Mouse (Mus musculus): ENCODE measurements around the gene Tmem209. TPM values are rescaled to one million over a fixed set of nuclear protein-coding genes. Genes with fewer than 3 reads are reported as not detected.

Tmem209 gene
- polyA plus RNA-seq, 1 experiment from 2014 or later: 13.0 TPM

- TF ChIP-seq EP300 (optimal IDR thresholded peaks at IDR 0.05) (no peak), CTCF (IDR thresholded peaks at IDR 0.05; ENCODE audit: low read depth) (no peak; the same call in 1 of the 2 replicates)
- H3K4me1 ChIP-seq (replicated peaks; ENCODE audit: control insufficient read depth, insufficient read depth): no peaks in the 10 kb centered on the region
- H3K9me3 ChIP-seq (ENCODE audit: control insufficient read depth, low read length): no peaks in the 10 kb centered on the region
- no peaks in the 10 kb centered on the region for H3K27me3 ChIP-seq (ENCODE audit: control insufficient read depth, insufficient read depth, low read length)
- 0 out of 2 replicates have a peak overlapping the region, but pooled peaks have one; percentile 4 for H3K4me2 ChIP-seq (replicated peaks; ENCODE audit: low read depth)
- peak; percentile 22 for DNase-seq (ENCODE audit: low spot score)
- no peak overlapping the region for H3K9ac ChIP-seq (ENCODE audit: low read length)
- WGBS: 27% methylated on average over 19 of the region's 19 CpGs
- no peak overlapping the region for H3K4me3 ChIP-seq (ENCODE audit: low read depth, low read length)
- peak overlapping the region; percentile 78 for H3K27ac ChIP-seq (replicated peaks)
- no peak for ATAC-seq (ENCODE audit: low FRiP score, low TSS enrichment)
- H3K36me3 ChIP-seq (ENCODE audit: control insufficient read depth, insufficient read depth, low read length): no peaks in the 10 kb centered on the region
Measured at GRCm38 (mm10) chr6:30526586-30527515, 17.3 kb upstream of the Tmem209 start.

DNA sequence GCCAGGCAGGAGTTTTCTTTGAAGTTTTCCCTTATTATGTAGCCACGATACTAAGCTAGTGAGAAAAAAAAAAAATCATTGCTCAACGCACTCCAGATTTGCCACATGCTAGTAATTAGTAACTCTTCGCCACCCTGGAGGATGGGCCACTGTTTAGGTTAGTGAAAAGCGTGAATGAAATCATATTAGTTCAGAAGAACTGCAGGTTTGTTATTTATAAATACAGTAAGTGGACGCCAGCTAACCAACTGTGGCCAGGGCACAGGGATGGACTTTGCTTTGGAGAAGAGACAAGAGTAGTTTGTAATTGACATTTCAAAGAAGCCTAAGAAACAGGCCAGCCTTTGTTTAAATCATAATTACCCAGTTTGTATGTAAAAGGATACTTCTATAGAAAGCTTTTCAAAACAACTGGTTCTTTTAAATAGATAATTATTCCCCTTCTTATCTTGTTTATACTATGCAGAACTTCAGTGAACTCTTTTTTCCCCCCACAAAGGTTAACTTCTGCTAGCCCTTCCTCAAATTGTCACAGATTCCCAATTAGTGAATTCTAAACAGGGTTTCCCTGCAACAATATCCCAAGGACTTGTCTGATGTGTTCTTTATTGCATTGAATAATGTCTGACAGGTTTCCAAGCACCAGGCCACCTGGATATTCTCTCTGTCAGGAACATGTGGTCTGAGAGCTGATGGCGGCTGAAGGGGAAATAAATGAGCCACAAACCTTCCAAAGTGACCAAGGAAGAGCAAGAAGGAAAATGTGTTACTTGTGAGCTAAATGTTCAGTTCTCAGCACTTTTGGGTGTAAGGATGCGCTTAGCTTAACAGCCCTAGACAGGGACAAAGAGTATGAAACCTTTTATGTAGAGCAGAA lies 16.1 kb upstream of the Tmem209 start:
- no peaks in the 10 kb centered on the region for H3K27me3 ChIP-seq (ENCODE audit: control insufficient read depth, insufficient read depth, low read length)

GRCm38 (mm10) chr6:30520400-30520799 lies 10.8 kb upstream of the Tmem209 start:
- no peaks in the 10 kb centered on the region for H3K36me3 ChIP-seq (ENCODE audit: control insufficient read depth, insufficient read depth, low read length)
- TF ChIP-seq CTCF (IDR thresholded peaks at IDR 0.05; ENCODE audit: low read depth) (peak; percentile 50), EP300 (optimal IDR thresholded peaks at IDR 0.05) (no peak)

More for the DNA sequence above, 16.1 kb upstream of the Tmem209 start:
- Histone ChIP-seq H3K27ac (replicated peaks) (no peak overlapping the region), H3K4me3 (ENCODE audit: low read depth, low read length) (no peak overlapping the region), H3K4me2 (replicated peaks; ENCODE audit: low read depth) (no peak overlapping the region), H3K9ac (ENCODE audit: low read length) (no peak overlapping the region), H3K4me1 (replicated peaks; ENCODE audit: control insufficient read depth, insufficient read depth) (no peaks in the 10 kb centered on the region), H3K36me3 (ENCODE audit: control insufficient read depth, insufficient read depth, low read length) (no peaks in the 10 kb centered on the region), H3K9me3 (ENCODE audit: control insufficient read depth, low read length) (no peaks in the 10 kb centered on the region)
- no peak for ATAC-seq (ENCODE audit: low FRiP score, low TSS enrichment)
- no peak for DNase-seq (ENCODE audit: low spot score)
- TF ChIP-seq EP300 (optimal IDR thresholded peaks at IDR 0.05): no peak
- TF ChIP-seq CTCF (IDR thresholded peaks at IDR 0.05; ENCODE audit: low read depth): no peak
- 63% methylated on average over 7 of the region's 7 CpGs for WGBS

GRCm38 (mm10) chr6:30514242-30514641 lies 4.7 kb upstream of the Tmem209 start:
- no peak for DNase-seq (ENCODE audit: low spot score)
- Histone ChIP-seq H3K27me3 (ENCODE audit: control insufficient read depth, insufficient read depth, low read length) (no peaks in the 10 kb centered on the region), H3K4me3 (ENCODE audit: low read depth, low read length) (no peak overlapping the region), H3K36me3 (ENCODE audit: control insufficient read depth, insufficient read depth, low read length) (no peaks in the 10 kb centered on the region), H3K27ac (replicated peaks) (no peak overlapping the region), H3K4me1 (replicated peaks; ENCODE audit: control insufficient read depth, insufficient read depth) (peaks cover 4% of the 10 kb centered on the region), H3K9me3 (ENCODE audit: control insufficient read depth, low read length) (no peaks in the 10 kb centered on the region), H3K9ac (ENCODE audit: low read length) (no peak overlapping the region), H3K4me2 (replicated peaks; ENCODE audit: low read depth) (no peak overlapping the region)
- WGBS: 15% methylated on average over 9 of the region's 9 CpGs
- TF ChIP-seq EP300 (optimal IDR thresholded peaks at IDR 0.05): no peak
- TF ChIP-seq CTCF (IDR thresholded peaks at IDR 0.05; ENCODE audit: low read depth): no peak
- no peak for ATAC-seq (ENCODE audit: low FRiP score, low TSS enrichment)

More at GRCm38 (mm10) chr6:30520400-30520799, 10.8 kb upstream of the Tmem209 start:
- 59% methylated on average over 11 of the region's 11 CpGs for WGBS
- no peaks in the 10 kb centered on the region for H3K27me3 ChIP-seq (ENCODE audit: control insufficient read depth, insufficient read depth, low read length)
- H3K9me3 ChIP-seq (ENCODE audit: control insufficient read depth, low read length): no peaks in the 10 kb centered on the region
- no peak overlapping the region for H3K9ac ChIP-seq (ENCODE audit: low read length)
- H3K4me3 ChIP-seq (ENCODE audit: low read depth, low read length): no peak overlapping the region
- no peak overlapping the region for H3K4me2 ChIP-seq (replicated peaks; ENCODE audit: low read depth)
- no peak for DNase-seq (ENCODE audit: low spot score)
- no peak for ATAC-seq (ENCODE audit: low FRiP score, low TSS enrichment)
- H3K27ac ChIP-seq (replicated peaks): no peak overlapping the region
- H3K4me1 ChIP-seq (replicated peaks; ENCODE audit: control insufficient read depth, insufficient read depth): no peaks in the 10 kb centered on the region

DNA sequence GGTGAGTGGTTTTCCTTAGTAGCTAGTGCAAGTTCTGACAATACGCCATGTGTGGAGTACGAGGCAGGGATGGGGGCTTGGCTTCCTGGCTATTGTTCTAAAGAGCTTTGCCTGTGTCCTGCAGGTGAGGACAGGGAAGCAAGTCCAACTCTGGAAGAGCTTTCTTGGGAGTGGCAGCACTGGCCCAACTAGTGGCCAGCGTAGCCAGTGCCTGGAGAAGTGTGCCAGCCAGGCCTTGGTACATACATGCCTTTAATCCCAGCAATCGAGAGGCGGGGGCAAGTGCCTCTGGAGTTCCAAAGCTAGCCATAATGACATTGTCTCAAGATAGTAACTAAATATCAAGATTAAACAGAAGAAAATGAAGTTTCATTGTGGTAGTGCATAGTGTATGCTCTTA lies 708 bp upstream of the Tmem209 start:
- no peak overlapping the region for H3K4me3 ChIP-seq (ENCODE audit: low read depth, low read length)
- H3K36me3 ChIP-seq (ENCODE audit: control insufficient read depth, insufficient read depth, low read length): no peaks in the 10 kb centered on the region
- H3K4me1 ChIP-seq (replicated peaks; ENCODE audit: control insufficient read depth, insufficient read depth): peaks cover 4% of the 10 kb centered on the region
- DNase-seq (ENCODE audit: low spot score): no peak
- TF ChIP-seq CTCF (IDR thresholded peaks at IDR 0.05; ENCODE audit: low read depth): no peak
- TF ChIP-seq EP300 (optimal IDR thresholded peaks at IDR 0.05): no peak
- H3K4me2 ChIP-seq (replicated peaks; ENCODE audit: low read depth): no peak overlapping the region
- H3K27me3 ChIP-seq (ENCODE audit: control insufficient read depth, insufficient read depth, low read length): no peaks in the 10 kb centered on the region
- no peak overlapping the region for H3K9ac ChIP-seq (ENCODE audit: low read length)
- ATAC-seq (ENCODE audit: low FRiP score, low TSS enrichment): no peak
- H3K27ac ChIP-seq (replicated peaks): peak overlapping the region; percentile 64
- H3K9me3 ChIP-seq (ENCODE audit: control insufficient read depth, low read length): no peaks in the 10 kb centered on the region
- 74% methylated on average over 5 of the region's 5 CpGs for WGBS

All from stomach, postnatal 0 days (tissue).